Mouse (Mus musculus): ENCODE measurements around the gene Arid4b. TPM values are rescaled to one million over a fixed set of nuclear protein-coding genes. Genes with fewer than 3 reads are reported as not detected.

The Arid4b gene
- total and polyA plus RNA-seq, 2 experiments from 2014 or later = 21.9 to 30.9 TPM

GRCm38 (mm10) chr13:14064341-14065027 lies 1.5 kb downstream of the Arid4b start:
- ATAC-seq (ENCODE audit: insufficient read depth, low read depth) (peak; percentile 1; the same call in 1 of the 2 replicates), DNase-seq (ENCODE audit: low spot score) (no peak)
- H3K4me3 ChIP-seq (ENCODE audit: low read depth, low read length) = peak overlapping the region; percentile 98

DNA sequence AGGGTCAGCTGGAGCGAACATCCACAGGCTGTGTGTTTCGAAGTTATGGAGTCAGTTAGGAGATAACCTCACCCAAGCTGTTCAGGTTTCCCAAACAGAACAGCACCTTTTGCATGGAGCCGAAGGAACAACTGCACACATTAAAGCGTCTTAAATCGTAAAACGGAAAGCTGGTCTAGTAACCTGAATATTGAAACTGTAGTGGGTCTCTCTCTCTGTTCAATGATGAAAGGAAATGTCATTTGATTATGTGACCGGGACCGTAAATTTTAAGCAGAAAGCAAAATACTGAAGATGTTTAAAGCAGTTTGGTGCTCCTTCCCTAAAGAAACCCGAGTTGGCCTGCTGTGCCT lies 2.0 kb downstream of the Arid4b start:
- Histone ChIP-seq H3K4me1 (ENCODE audit: control insufficient read depth, insufficient read depth) (peaks cover 7% of the 10 kb centered on the region), H3K27me3 (ENCODE audit: control insufficient read depth, insufficient read depth, low read length) (no peaks in the 10 kb centered on the region), H3K27ac (ENCODE audit: low read depth) (peak overlapping the region; percentile 97; the same call in 1 of the 2 replicates), H3K9me3 (replicated peaks; ENCODE audit: control insufficient read depth, low read length) (no peaks in the 10 kb centered on the region), H3K36me3 (replicated peaks; ENCODE audit: control insufficient read depth, insufficient read depth, low read length) (no peaks in the 10 kb centered on the region; the same call in 1 of the 2 replicates), H3K9ac (replicated peaks; ENCODE audit: low read depth, low read length) (peak overlapping the region; percentile 99), H3K4me3 (ENCODE audit: low read depth, low read length) (peak overlapping the region; percentile 98), H3K4me2 (ENCODE audit: low read depth, low read length) (peak overlapping the region; percentile 86)
- TF ChIP-seq EP300 (IDR thresholded peaks at IDR 0.05; ENCODE audit: low read depth) (no peak), CTCF (IDR thresholded peaks at IDR 0.05; ENCODE audit: low read depth) (no peak)
- ATAC-seq (ENCODE audit: insufficient read depth, low read depth) (no peak), DNase-seq (ENCODE audit: low spot score) (peak; percentile 29)
- 9% methylated on average over 9 of the region's 9 CpGs for WGBS

More at GRCm38 (mm10) chr13:14064341-14065027, 1.5 kb downstream of the Arid4b start:
- H3K27ac ChIP-seq (ENCODE audit: low read depth) = peak overlapping the region; percentile 97
- TF ChIP-seq CTCF (IDR thresholded peaks at IDR 0.05; ENCODE audit: low read depth) (no peak), EP300 (IDR thresholded peaks at IDR 0.05; ENCODE audit: low read depth) (no peak)
- no peaks in the 10 kb centered on the region for H3K9me3 ChIP-seq (replicated peaks; ENCODE audit: control insufficient read depth, low read length)
- peak overlapping the region; percentile 86 for H3K4me2 ChIP-seq (ENCODE audit: low read depth, low read length)
- H3K9ac ChIP-seq (replicated peaks; ENCODE audit: low read depth, low read length) = peak overlapping the region; percentile 99
- H3K36me3 ChIP-seq (replicated peaks; ENCODE audit: control insufficient read depth, insufficient read depth, low read length) = no peaks in the 10 kb centered on the region; the same call in 1 of the 2 replicates
- H3K27me3 ChIP-seq (ENCODE audit: control insufficient read depth, insufficient read depth, low read length) = no peaks in the 10 kb centered on the region
- peaks cover 7% of the 10 kb centered on the region for H3K4me1 ChIP-seq (ENCODE audit: control insufficient read depth, insufficient read depth)
- under 1% methylated on average over 58 of the region's 65 CpGs for WGBS

DNA sequence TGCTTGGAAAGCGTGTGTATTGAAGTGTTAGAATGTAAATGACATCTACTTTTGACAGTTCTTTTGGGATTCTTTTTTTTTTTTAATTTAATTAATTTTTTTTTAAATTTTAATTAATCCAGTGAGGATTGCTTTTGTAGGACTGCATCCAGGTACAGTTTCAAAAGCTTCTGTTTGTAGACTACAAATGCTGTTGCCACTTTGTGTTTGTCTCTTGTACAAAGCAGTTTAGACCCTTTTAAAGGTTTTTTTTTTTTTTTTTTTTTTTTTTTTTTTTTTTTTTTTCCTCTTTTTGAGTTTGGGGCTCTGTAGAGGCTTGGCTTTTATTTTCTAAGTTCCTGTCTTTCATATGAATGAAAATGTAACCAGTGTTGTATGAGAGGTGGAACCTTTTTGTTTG lies 2.7 kb downstream of the Arid4b start:
- H3K4me2 ChIP-seq (ENCODE audit: low read depth, low read length) = no peak overlapping the region
- no peak overlapping the region for H3K27ac ChIP-seq (ENCODE audit: low read depth)
- H3K9me3 ChIP-seq (replicated peaks; ENCODE audit: control insufficient read depth, low read length) = no peaks in the 10 kb centered on the region
- WGBS = 67% methylated on average over 1 of the region's 1 CpGs
- no peak overlapping the region for H3K9ac ChIP-seq (replicated peaks; ENCODE audit: low read depth, low read length)
- DNase-seq (ENCODE audit: low spot score) (no peak), ATAC-seq (ENCODE audit: insufficient read depth, low read depth) (no peak)
- peaks cover 7% of the 10 kb centered on the region for H3K4me1 ChIP-seq (ENCODE audit: control insufficient read depth, insufficient read depth)
- no peaks in the 10 kb centered on the region; the same call in 1 of the 2 replicates for H3K36me3 ChIP-seq (replicated peaks; ENCODE audit: control insufficient read depth, insufficient read depth, low read length)
- no peak overlapping the region for H3K4me3 ChIP-seq (ENCODE audit: low read depth, low read length)
- no peak for TF ChIP-seq CTCF (IDR thresholded peaks at IDR 0.05; ENCODE audit: low read depth)
- no peak for TF ChIP-seq EP300 (IDR thresholded peaks at IDR 0.05; ENCODE audit: low read depth)
- H3K27me3 ChIP-seq (ENCODE audit: control insufficient read depth, insufficient read depth, low read length) = no peaks in the 10 kb centered on the region

DNA sequence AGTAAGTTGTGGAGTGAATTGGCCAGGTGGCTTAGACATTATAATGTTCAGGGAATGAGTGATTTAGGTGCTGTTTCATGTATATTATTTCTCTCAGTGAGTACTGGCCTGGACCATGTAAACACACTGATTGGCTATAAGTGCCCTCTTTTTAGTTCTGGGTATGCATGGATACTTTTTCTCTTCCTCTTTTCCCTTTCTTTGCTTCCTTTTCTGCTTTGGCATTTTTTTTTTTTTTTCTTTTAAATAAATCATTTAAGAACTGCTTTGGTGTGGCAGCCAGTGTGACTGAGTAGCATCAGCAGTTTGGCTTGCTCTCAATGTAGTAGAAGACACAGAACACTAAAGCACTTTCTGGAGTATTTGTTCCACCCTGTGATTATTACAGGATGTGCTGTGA lies 5.0 kb downstream of the Arid4b start:
- no peak overlapping the region for H3K4me2 ChIP-seq (ENCODE audit: low read depth, low read length)
- no peak for ATAC-seq (ENCODE audit: insufficient read depth, low read depth)
- TF ChIP-seq CTCF (IDR thresholded peaks at IDR 0.05; ENCODE audit: low read depth) = no peak
- no peak for TF ChIP-seq EP300 (IDR thresholded peaks at IDR 0.05; ENCODE audit: low read depth)
- H3K4me1 ChIP-seq (ENCODE audit: control insufficient read depth, insufficient read depth) = no peaks in the 10 kb centered on the region
- no peak overlapping the region for H3K9ac ChIP-seq (replicated peaks; ENCODE audit: low read depth, low read length)
- no peaks in the 10 kb centered on the region; the same call in 1 of the 2 replicates for H3K36me3 ChIP-seq (replicated peaks; ENCODE audit: control insufficient read depth, insufficient read depth, low read length)
- no peaks in the 10 kb centered on the region for H3K9me3 ChIP-seq (replicated peaks; ENCODE audit: control insufficient read depth, low read length)
- no peak overlapping the region for H3K4me3 ChIP-seq (ENCODE audit: low read depth, low read length)
- H3K27ac ChIP-seq (ENCODE audit: low read depth) = no peak overlapping the region
- no peak for DNase-seq (ENCODE audit: low spot score)
- no peaks in the 10 kb centered on the region for H3K27me3 ChIP-seq (ENCODE audit: control insufficient read depth, insufficient read depth, low read length)

GRCm38 (mm10) chr13:14069291-14069690 lies 6.3 kb downstream of the Arid4b start:
- 97% methylated on average over 1 of the region's 1 CpGs for WGBS
- no peak overlapping the region for H3K4me3 ChIP-seq (ENCODE audit: low read depth, low read length)
- H3K27ac ChIP-seq (ENCODE audit: low read depth) = no peak overlapping the region
- H3K4me2 ChIP-seq (ENCODE audit: low read depth, low read length) = no peak overlapping the region
- H3K4me1 ChIP-seq (ENCODE audit: control insufficient read depth, insufficient read depth) = no peaks in the 10 kb centered on the region
- ATAC-seq (ENCODE audit: insufficient read depth, low read depth) (no peak), DNase-seq (ENCODE audit: low spot score) (no peak)
- H3K27me3 ChIP-seq (ENCODE audit: control insufficient read depth, insufficient read depth, low read length) = no peaks in the 10 kb centered on the region
- H3K36me3 ChIP-seq (replicated peaks; ENCODE audit: control insufficient read depth, insufficient read depth, low read length) = no peaks in the 10 kb centered on the region; the same call in 1 of the 2 replicates
- no peaks in the 10 kb centered on the region for H3K9me3 ChIP-seq (replicated peaks; ENCODE audit: control insufficient read depth, low read length)
- no peak for TF ChIP-seq EP300 (IDR thresholded peaks at IDR 0.05; ENCODE audit: low read depth)
- H3K9ac ChIP-seq (replicated peaks; ENCODE audit: low read depth, low read length) = no peak overlapping the region

GRCm38 (mm10) chr13:14074371-14074770 lies 11.3 kb downstream of the Arid4b start:
- no peaks in the 10 kb centered on the region for H3K9me3 ChIP-seq (replicated peaks; ENCODE audit: control insufficient read depth, low read length)
- WGBS = 98% methylated on average over 1 of the region's 1 CpGs
- DNase-seq (ENCODE audit: low spot score) = no peak

More at GRCm38 (mm10) chr13:14074371-14074770, 11.3 kb downstream of the Arid4b start:
- no peak overlapping the region for H3K27ac ChIP-seq (ENCODE audit: low read depth)
- TF ChIP-seq CTCF (IDR thresholded peaks at IDR 0.05; ENCODE audit: low read depth) (no peak), EP300 (IDR thresholded peaks at IDR 0.05; ENCODE audit: low read depth) (no peak)
- ATAC-seq (ENCODE audit: insufficient read depth, low read depth) = no peak
- H3K9ac ChIP-seq (replicated peaks; ENCODE audit: low read depth, low read length) = no peak overlapping the region
- no peak overlapping the region for H3K4me2 ChIP-seq (ENCODE audit: low read depth, low read length)
- no peaks in the 10 kb centered on the region for H3K27me3 ChIP-seq (ENCODE audit: control insufficient read depth, insufficient read depth, low read length)
- no peaks in the 10 kb centered on the region for H3K4me1 ChIP-seq (ENCODE audit: control insufficient read depth, insufficient read depth)
- H3K4me3 ChIP-seq (ENCODE audit: low read depth, low read length) = no peak overlapping the region
- no peaks in the 10 kb centered on the region for H3K36me3 ChIP-seq (replicated peaks; ENCODE audit: control insufficient read depth, insufficient read depth, low read length)
